Mouse (Mus musculus) CH12.LX (cell line): ENCODE data around the gene Brox.

Experiments used
- CTCF ChIP-seq, 2 experiments: IDR thresholded peaks in 1 of 2; conservative IDR thresholded peaks in 1 of 2; 2 replicates each; pipeline ENCODE4 v1.5.1; 2011 to 2012; ENCODE audit warnings: low read depth in 2 of 2, low read length in 2 of 2, improper control_type of control experiment in 1 of 2, inconsistent platforms in 1 of 2, mild to moderate bottlenecking in 1 of 2, moderate library complexity in 1 of 2
- EP300 ChIP-seq: IDR thresholded peaks from 2 replicates; pipeline ENCODE4 v1.6.1; 2011; ENCODE audit warnings: low read length, improper control_type of control experiment
- IRF4 ChIP-seq: IDR thresholded peaks from 2 replicates; pipeline ENCODE4 v1.6.1; 2014; ENCODE audit warnings: low read depth, mild to moderate bottlenecking, inconsistent platforms, low read length, improper control_type of control experiment
- JUND ChIP-seq: conservative IDR thresholded peaks from 2 replicates; pipeline ENCODE4 v1.6.1; 2011; ENCODE audit warnings: low read depth, low read length, improper control_type of control experiment
- KAT2A ChIP-seq: IDR thresholded peaks from 2 replicates; pipeline ENCODE4 v1.6.1; 2012; ENCODE audit warnings: low read length, improper control_type of control experiment, inconsistent platforms; ENCODE audit not compliant: insufficient replicate concordance
- MAFK ChIP-seq: IDR thresholded peaks from 2 replicates; pipeline ENCODE4 v1.6.1; 2011; ENCODE audit warnings: low read length, improper control_type of control experiment; ENCODE audit not compliant: insufficient replicate concordance
- MAX ChIP-seq: IDR thresholded peaks from 2 replicates; pipeline ENCODE4 v1.6.1; 2011; ENCODE audit warnings: low read length, improper control_type of control experiment
- MEF2A ChIP-seq: IDR thresholded peaks from 2 replicates; pipeline ENCODE4 v1.6.1; 2014; ENCODE audit warnings: low read depth, mild to moderate bottlenecking, inconsistent platforms, low read length, improper control_type of control experiment, borderline replicate concordance
- POLR2A ChIP-seq: IDR thresholded peaks from 2 replicates; pipeline ENCODE4 v1.6.1; 2011; ENCODE audit warnings: low read depth, mild to moderate bottlenecking, improper control_type of control experiment, low read length
- POLR2AphosphoS2 ChIP-seq: IDR thresholded peaks from 2 replicates; pipeline ENCODE4 v1.6.1; 2011; ENCODE audit warnings: low read depth, low read length, improper control_type of control experiment
- RAD21 ChIP-seq: IDR thresholded peaks from 2 replicates; pipeline ENCODE4 v1.6.1; 2011; ENCODE audit warnings: low read depth, mild to moderate bottlenecking, low read length, improper control_type of control experiment, moderate library complexity
- SIN3A ChIP-seq: IDR thresholded peaks from 2 replicates; pipeline ENCODE4 v1.6.1; 2012; ENCODE audit warnings: low read length, improper control_type of control experiment, inconsistent platforms
- TBP ChIP-seq: conservative IDR thresholded peaks from 2 replicates; pipeline ENCODE4 v1.6.1; 2011; ENCODE audit warnings: low read depth, low read length, improper control_type of control experiment
- ZKSCAN1 ChIP-seq: IDR thresholded peaks from 2 replicates; pipeline ENCODE4 v1.6.1; 2012; ENCODE audit warnings: low read depth, inconsistent platforms, low read length, improper control_type of control experiment, borderline replicate concordance

- TF ChIP-seq EP300: no peak
- no peak for TF ChIP-seq SIN3A
- no peak for TF ChIP-seq JUND
- TF ChIP-seq CTCF (conservative IDR thresholded peaks at IDR 0.05 in 1 of 2, IDR thresholded peaks at IDR 0.05 in 1 of 2; ENCODE audit: low read depth in 2 of 2, low read length in 2 of 2): no peak
- TF ChIP-seq RAD21: no peak
- no peak for TF ChIP-seq IRF4
- no peak for TF ChIP-seq TBP
- no peak for TF ChIP-seq MAFK
- TF ChIP-seq POLR2A: no peak
- TF ChIP-seq POLR2AphosphoS2: no peak
- no peak for TF ChIP-seq KAT2A
- TF ChIP-seq MAX: no peak
- TF ChIP-seq ZKSCAN1: no peak
- no peak for TF ChIP-seq MEF2A
These were observed 44.5 kb downstream of the Brox start for GRCm38 (mm10) chr1:183252574-183252973.
